Mouse (Mus musculus) lung, postnatal 0 days (tissue): ENCODE results near the gene Gnl3l. TPM values are rescaled to one million over a fixed set of nuclear protein-coding genes. Genes with fewer than 3 reads are reported as not detected.

Source experiments
- ATAC-seq: fragments of 200-750 bp; cut with Nextera tagmentation; 2 replicates; pipeline ENCODE4 v1.8.0; 2017; ENCODE audit warnings: moderate library complexity
- DNase-seq: peaks from one replicate; pipeline ENCODE4 v3.0.0-alpha.2; 2016; ENCODE audit warnings: low spot score
- H3K27ac ChIP-seq: fragments of 300-500 bp; sonication (generic); 2 replicates; pipeline ENCODE4 v1.5.1; 2014; ENCODE audit warnings: antibody characterized with exemption, mild to moderate bottlenecking, low read length, mixed read lengths
- H3K27me3 ChIP-seq: fragments of 300-500 bp; sonication (generic); replicated peaks from 2 replicates; pipeline ENCODE4 v1.6.1; 2014; ENCODE audit warnings: low read length, mixed read lengths; ENCODE audit not compliant: insufficient read depth
- H3K36me3 ChIP-seq: fragments of 300-500 bp; sonication (generic); 2 replicates; pipeline ENCODE4 v1.6.1; 2014; ENCODE audit warnings: low read length, mixed read lengths; ENCODE audit not compliant: insufficient read depth
- H3K4me1 ChIP-seq: fragments of 300-500 bp; sonication (generic); 2 replicates; pipeline ENCODE4 v1.6.1; 2014; ENCODE audit warnings: antibody characterized with exemption, low read depth, low read length, mixed read lengths; ENCODE audit not compliant: insufficient read depth
- H3K4me2 ChIP-seq: fragments of 300-500 bp; sonication (generic); replicated peaks from 2 replicates; pipeline ENCODE4 v1.6.1; 2014; ENCODE audit warnings: low read depth, mild to moderate bottlenecking, low read length, moderate library complexity, mixed read lengths
- H3K4me3 ChIP-seq: fragments of 300-500 bp; sonication (generic); 2 replicates; pipeline ENCODE4 v1.5.1; 2014; ENCODE audit warnings: low read depth, low read length
- H3K9ac ChIP-seq: fragments of 300-500 bp; sonication (generic); replicated peaks from 2 replicates; pipeline ENCODE4 v1.6.1; 2014; ENCODE audit warnings: low read depth, mild to moderate bottlenecking
- H3K9me3 ChIP-seq: fragments of 300-500 bp; sonication (generic); 2 replicates; pipeline ENCODE4 v1.6.1; 2016; ENCODE audit warnings: low read length, mixed read lengths
- CTCF ChIP-seq: IDR thresholded peaks from 2 replicates; pipeline ENCODE4 v1.5.1; 2016; ENCODE audit warnings: antibody characterized with exemption, mild to moderate bottlenecking
- EP300 ChIP-seq: IDR thresholded peaks from 2 replicates; pipeline ENCODE4 v1.6.1; 2016; ENCODE audit warnings: antibody characterized with exemption, mild to moderate bottlenecking, control low read depth
- WGBS: fragments of 180-500 bp; shearing (Covaris S2); extraction: QIAGEN DNeasy Blood & Tissue Kit; methylation state at CpG from one replicate; pipeline ENCODE4 v1.1.7; 2014; 5-methylcytosine and 5-hydroxymethylcytosine counted together
- polyA plus RNA-seq: library from polyadenylated mRNA; unstranded; fragments of >200 nt; fragmentation: Nextera tagmentation; extraction: Ambion mirVana; gene quantifications from 2 replicates; pipeline ENCODE4 v1.2.1, GENCODE M21; 2015

The Gnl3l gene
- polyA plus RNA-seq, 1 experiment from 2014 or later, result 11.9 TPM

DNA sequence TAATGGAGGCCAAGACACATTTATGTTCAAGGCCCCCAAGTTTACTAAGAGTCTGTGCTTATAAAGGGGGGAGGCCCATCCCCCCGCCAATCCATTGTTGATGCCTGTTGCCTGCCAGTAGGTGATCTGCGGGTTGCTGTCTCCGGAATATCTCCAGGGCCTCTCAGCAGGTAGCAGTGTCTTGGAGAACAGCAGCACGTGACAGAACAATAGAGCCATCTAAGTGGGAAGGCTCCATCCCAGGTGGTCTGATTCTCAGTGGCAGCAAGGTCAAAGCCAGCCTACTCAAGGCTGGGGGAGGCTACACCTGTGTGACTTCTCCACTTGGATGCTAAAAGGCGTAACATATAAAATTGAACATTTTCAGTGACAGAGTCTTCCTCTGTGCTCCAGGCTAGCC, 24.1 kb upstream of the Gnl3l start:
- no peaks in the 10 kb centered on the region for H3K36me3 ChIP-seq
- ATAC-seq (no peak), DNase-seq (no peak)
- H3K9ac ChIP-seq, result no peak overlapping the region
- H3K27ac ChIP-seq, result no peak overlapping the region
- H3K4me3 ChIP-seq, result no peak overlapping the region
- no peaks in the 10 kb centered on the region for H3K27me3 ChIP-seq
- TF ChIP-seq EP300 (no peak), CTCF (no peak)
- H3K4me2 ChIP-seq, result no peak overlapping the region
- H3K9me3 ChIP-seq, result no peaks in the 10 kb centered on the region
- H3K4me1 ChIP-seq, result no peaks in the 10 kb centered on the region
- WGBS, result 61% methylated on average over 5 of the region's 5 CpGs

GRCm38 (mm10) chrX:151031400-151031799, 14.3 kb upstream of the Gnl3l start:
- 25% methylated on average over 3 of the region's 3 CpGs for WGBS
- Histone ChIP-seq H3K36me3 (no peaks in the 10 kb centered on the region), H3K4me3 (no peak overlapping the region), H3K4me1 (no peaks in the 10 kb centered on the region), H3K27ac (no peak overlapping the region; the same call in 1 of the 2 replicates), H3K4me2 (no peak overlapping the region), H3K27me3 (no peaks in the 10 kb centered on the region), H3K9me3 (no peaks in the 10 kb centered on the region), H3K9ac (no peak overlapping the region)
- no peak for TF ChIP-seq CTCF
- TF ChIP-seq EP300, result no peak
- DNase-seq (no peak), ATAC-seq (no peak)

GRCm38 (mm10) chrX:151018798-151019197, 1.7 kb upstream of the Gnl3l start:
- Histone ChIP-seq H3K36me3 (no peaks in the 10 kb centered on the region), H3K9ac (no peak overlapping the region), H3K9me3 (no peaks in the 10 kb centered on the region), H3K4me1 (no peaks in the 10 kb centered on the region), H3K27ac (no peak overlapping the region), H3K27me3 (no peaks in the 10 kb centered on the region), H3K4me3 (no peak overlapping the region), H3K4me2 (no peak overlapping the region)
- DNase-seq, result no peak
- WGBS, result 85% methylated on average over 3 of the region's 3 CpGs
- TF ChIP-seq CTCF, result no peak
- no peak for TF ChIP-seq EP300
- no peak for ATAC-seq

- Histone ChIP-seq H3K27me3 (no peaks in the 10 kb centered on the region), H3K9ac (no peak overlapping the region), H3K4me3 (peak overlapping the region; percentile 41), H3K4me2 (peak overlapping the region; percentile 54), H3K27ac (peak overlapping the region; percentile 68; the same call in 1 of the 2 replicates), H3K9me3 (no peaks in the 10 kb centered on the region), H3K36me3 (no peaks in the 10 kb centered on the region), H3K4me1 (no peaks in the 10 kb centered on the region)
- ATAC-seq (no peak), DNase-seq (peak; percentile 24)
- TF ChIP-seq EP300 (no peak), CTCF (no peak)
- WGBS, result 8% methylated on average over 3 of the region's 3 CpGs
Measured at GRCm38 (mm10) chrX:151017897-151018296, 775 bp upstream of the Gnl3l start.

- 89% methylated on average over 3 of the region's 3 CpGs for WGBS
- ATAC-seq, result no peak
- H3K36me3 ChIP-seq, result no peaks in the 10 kb centered on the region; the same call in 1 of the 2 replicates
Measured at GRCm38 (mm10) chrX:150996775-150997174, 20.3 kb downstream of the Gnl3l start.

DNA sequence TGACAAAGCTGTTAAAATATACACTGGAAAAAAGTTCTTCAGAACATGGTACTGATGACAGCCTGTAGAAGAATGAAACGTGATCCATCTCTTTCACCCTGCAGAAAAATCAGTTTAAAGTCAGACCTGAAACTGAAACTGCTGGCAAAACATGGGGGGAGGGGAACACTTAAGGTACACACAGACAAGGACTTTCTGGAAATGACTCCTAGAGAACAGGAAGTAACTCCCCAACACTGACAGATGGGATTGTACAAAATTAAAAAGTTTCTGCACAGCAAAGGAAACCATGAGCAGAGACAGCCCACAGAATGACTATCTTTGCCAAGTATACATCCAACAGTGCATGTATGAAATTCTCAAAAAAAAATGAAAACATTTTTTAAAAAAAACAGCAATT, 35.5 kb downstream of the Gnl3l start:
- DNase-seq (peak; percentile 38), ATAC-seq (no peak)
- Histone ChIP-seq H3K9me3 (no peaks in the 10 kb centered on the region), H3K4me3 (no peak overlapping the region), H3K4me1 (no peaks in the 10 kb centered on the region), H3K9ac (no peak overlapping the region), H3K27ac (no peak overlapping the region), H3K36me3 (no peaks in the 10 kb centered on the region), H3K4me2 (no peak overlapping the region), H3K27me3 (no peaks in the 10 kb centered on the region)
- TF ChIP-seq EP300 (no peak), CTCF (no peak)
- 48% methylated on average over 1 of the region's 1 CpGs for WGBS

More at GRCm38 (mm10) chrX:150996775-150997174, 20.3 kb downstream of the Gnl3l start:
- Histone ChIP-seq H3K4me1 (no peaks in the 10 kb centered on the region), H3K9me3 (no peaks in the 10 kb centered on the region), H3K27me3 (no peaks in the 10 kb centered on the region), H3K4me2 (no peak overlapping the region), H3K27ac (no peak overlapping the region), H3K9ac (no peak overlapping the region), H3K4me3 (no peak overlapping the region)
- TF ChIP-seq CTCF (no peak), EP300 (no peak)
- DNase-seq, result no peak

GRCm38 (mm10) chrX:150975424-150975823, 41.7 kb downstream of the Gnl3l start:
- Histone ChIP-seq H3K4me2 (no peak overlapping the region), H3K27ac (no peak overlapping the region), H3K4me1 (no peaks in the 10 kb centered on the region), H3K36me3 (no peaks in the 10 kb centered on the region), H3K4me3 (no peak overlapping the region), H3K27me3 (no peaks in the 10 kb centered on the region), H3K9me3 (no peaks in the 10 kb centered on the region), H3K9ac (no peak overlapping the region)
- TF ChIP-seq EP300 (no peak), CTCF (no peak)
- no peak for ATAC-seq
- DNase-seq, result no peak
- 93% methylated on average over 5 of the region's 5 CpGs for WGBS
